Mouse (Mus musculus) olfactory bulb, adult 2 months (tissue): Measurements from ENCODE around the gene Stat1.

Experiments used
- CTCF ChIP-seq: fragments of 200-500 bp; IDR thresholded peaks from 2 replicates; pipeline ENCODE4 v1.5.1; 2012; ENCODE audit warnings: low read depth, mild to moderate bottlenecking, low read length, moderate library complexity; ENCODE audit not compliant: insufficient read depth
- POLR2A ChIP-seq: fragments of 200-500 bp; IDR thresholded peaks from 2 replicates; pipeline ENCODE4 v1.6.1; 2012; ENCODE audit warnings: mild to moderate bottlenecking, low read depth, low read length, moderate library complexity; ENCODE audit not compliant: insufficient read depth

- TF ChIP-seq CTCF = no peak
- TF ChIP-seq POLR2A = no peak
Measured at GRCm38 (mm10) chr1:52148178-52148577, 28.9 kb downstream of the Stat1 start.
